Mouse (Mus musculus): ENCODE data around the gene Entpd3.
"Not testable (repeated sequence)": the region's sequence is repeated elsewhere in the genome, so short reads cannot be mapped to it uniquely, and the experiment has no call there.

The Entpd3 gene

DNA sequence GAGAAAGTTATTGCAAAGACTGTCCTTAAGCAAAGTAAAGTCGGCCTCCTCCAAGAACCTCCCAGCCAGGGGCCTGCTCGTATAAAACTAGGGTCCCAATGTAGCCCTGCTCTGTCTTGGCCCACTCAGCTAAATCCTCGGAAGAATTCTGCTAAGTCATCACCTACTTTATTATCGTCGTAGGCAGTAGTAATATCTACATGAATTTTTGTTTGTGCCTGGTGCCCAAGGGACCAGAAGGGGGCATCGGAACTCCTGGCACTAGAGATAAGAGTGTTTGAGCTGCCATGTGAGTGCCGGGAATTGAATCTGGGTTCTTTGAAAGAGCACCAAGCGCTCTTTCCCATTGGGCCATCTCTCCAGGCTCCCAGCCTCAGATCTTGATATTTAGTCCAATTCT, 11.7 kb upstream of the Entpd3 start:
- no peaks in the 10 kb centered on the region for H3K27me3 ChIP-seq (ENCODE audit: insufficient read depth, low read length)
- TF ChIP-seq POU5F1 (IDR thresholded peaks at IDR 0.05; ENCODE audit: borderline replicate concordance, low read length) = no peak
- no peak for TF ChIP-seq CTCF (conservative IDR thresholded peaks at IDR 0.05; ENCODE audit: low read length)
- TF ChIP-seq NANOG (IDR thresholded peaks at IDR 0.05; ENCODE audit: borderline replicate concordance, low read length) = no peak
- H3K9me3 ChIP-seq (ENCODE audit: low read length) = no peaks in the 10 kb centered on the region
- H3K4me3 ChIP-seq (replicated peaks; ENCODE audit: low read length) = no peak overlapping the region
- H3K4me1 ChIP-seq (replicated peaks; ENCODE audit: low read depth, low read length) = peaks cover 34% of the 10 kb centered on the region
- H3K36me3 ChIP-seq (ENCODE audit: insufficient read depth, low read length) = no peaks in the 10 kb centered on the region

DNA sequence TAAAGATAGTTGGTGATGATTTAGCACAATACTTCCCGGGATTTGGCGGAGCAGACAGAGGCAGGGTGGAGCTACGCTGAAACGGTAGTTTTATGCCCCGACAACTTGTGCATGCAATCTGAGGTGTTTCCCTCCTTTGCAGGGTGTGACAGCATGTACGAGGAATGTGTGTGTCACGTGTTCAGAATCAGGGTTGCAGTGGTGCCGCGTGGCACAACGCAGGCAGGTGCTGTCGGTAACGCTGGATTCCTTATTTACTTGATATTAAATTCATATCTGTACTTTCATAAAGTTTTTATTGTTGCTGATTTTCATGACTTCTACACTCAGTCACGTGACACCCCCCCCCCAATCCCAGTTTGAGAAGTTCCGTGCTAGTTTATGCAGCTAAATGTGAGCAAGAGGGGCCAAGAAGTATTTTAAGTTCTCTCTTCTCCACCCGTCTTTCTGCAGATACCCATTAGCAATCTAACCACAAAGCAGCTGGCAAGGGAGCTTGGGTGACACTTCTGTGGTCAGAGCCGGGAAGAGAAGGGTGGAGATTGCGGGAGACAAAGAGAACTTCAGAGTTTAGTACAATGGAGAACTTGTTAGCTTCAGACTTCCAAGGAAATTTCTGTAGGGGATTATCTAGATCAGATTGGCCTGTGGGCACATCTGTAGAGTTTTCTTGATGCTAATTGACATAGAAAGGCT, 10.7 kb upstream of the Entpd3 start:
- no peaks in the 10 kb centered on the region for H3K27me3 ChIP-seq (ENCODE audit: insufficient read depth, low read length)
- TF ChIP-seq CTCF (conservative IDR thresholded peaks at IDR 0.05; ENCODE audit: low read length) (no peak), POU5F1 (IDR thresholded peaks at IDR 0.05; ENCODE audit: borderline replicate concordance, low read length) (no peak), NANOG (IDR thresholded peaks at IDR 0.05; ENCODE audit: borderline replicate concordance, low read length) (no peak)
- H3K9me3 ChIP-seq (ENCODE audit: low read length) = peaks cover 2% of the 10 kb centered on the region
- no peaks in the 10 kb centered on the region for H3K36me3 ChIP-seq (ENCODE audit: insufficient read depth, low read length)
- peaks cover 40% of the 10 kb centered on the region for H3K4me1 ChIP-seq (replicated peaks; ENCODE audit: low read depth, low read length)
- H3K4me3 ChIP-seq (replicated peaks; ENCODE audit: low read length) = no peak overlapping the region

DNA sequence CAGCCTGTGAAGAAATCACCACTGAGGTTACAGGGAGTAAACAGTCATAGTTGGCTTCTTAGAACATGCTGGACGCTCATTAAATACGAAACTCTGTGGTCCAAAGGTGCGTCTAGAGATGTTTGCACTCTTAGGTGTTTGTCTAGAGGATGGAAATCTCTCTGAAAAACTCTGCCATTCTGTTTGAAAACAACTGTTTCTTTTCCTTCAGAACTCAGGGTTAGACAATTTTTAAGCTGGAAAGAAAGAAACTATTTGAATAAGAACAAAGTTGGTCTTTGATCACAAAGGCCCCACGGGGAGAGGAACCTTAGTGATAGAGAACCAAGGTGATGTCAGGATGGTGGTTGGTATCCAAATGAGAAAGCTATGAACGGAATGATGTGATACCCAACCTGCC, 9.1 kb upstream of the Entpd3 start:
- Histone ChIP-seq H3K4me1 (replicated peaks; ENCODE audit: low read depth, low read length) (peaks cover 46% of the 10 kb centered on the region), H3K36me3 (ENCODE audit: insufficient read depth, low read length) (no peaks in the 10 kb centered on the region), H3K27me3 (ENCODE audit: insufficient read depth, low read length) (no peaks in the 10 kb centered on the region), H3K9me3 (ENCODE audit: low read length) (peaks cover 6% of the 10 kb centered on the region), H3K4me3 (replicated peaks; ENCODE audit: low read length) (no peak overlapping the region)
- no peak for TF ChIP-seq CTCF (conservative IDR thresholded peaks at IDR 0.05; ENCODE audit: low read length)
- TF ChIP-seq POU5F1 (IDR thresholded peaks at IDR 0.05; ENCODE audit: borderline replicate concordance, low read length) = no peak
- TF ChIP-seq NANOG (IDR thresholded peaks at IDR 0.05; ENCODE audit: borderline replicate concordance, low read length) = no peak

DNA sequence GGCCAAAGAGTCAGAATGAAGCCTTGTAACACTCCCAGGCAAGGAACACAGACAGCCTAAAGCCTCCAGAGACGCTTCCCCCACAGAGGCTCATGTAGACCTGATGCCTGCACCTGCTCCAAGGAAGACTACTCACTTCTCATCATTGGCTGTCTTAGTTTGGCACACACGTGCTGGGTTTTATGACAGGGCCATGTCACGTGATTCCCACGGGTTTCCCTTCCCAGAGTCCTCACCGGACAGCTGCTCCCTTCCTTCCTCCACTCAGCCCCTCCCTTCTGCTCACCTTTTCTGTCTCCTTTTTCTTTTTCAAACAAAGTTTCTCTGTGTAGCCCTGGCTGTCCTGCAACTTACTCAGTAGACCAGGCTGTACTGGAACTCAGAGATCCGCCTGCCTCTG, 7.6 kb upstream of the Entpd3 start:
- Histone ChIP-seq H3K4me1 (replicated peaks; ENCODE audit: low read depth, low read length) (peaks cover 48% of the 10 kb centered on the region), H3K27me3 (ENCODE audit: insufficient read depth, low read length) (peaks cover 3% of the 10 kb centered on the region; the same call in 1 of the 2 replicates), H3K36me3 (ENCODE audit: insufficient read depth, low read length) (no peaks in the 10 kb centered on the region), H3K9me3 (ENCODE audit: low read length) (peaks cover 6% of the 10 kb centered on the region), H3K4me3 (replicated peaks; ENCODE audit: low read length) (0 out of 2 replicates have a peak overlapping the region, but pooled peaks have one; percentile 13)
- TF ChIP-seq POU5F1 (IDR thresholded peaks at IDR 0.05; ENCODE audit: borderline replicate concordance, low read length) = no peak
- no peak for TF ChIP-seq CTCF (conservative IDR thresholded peaks at IDR 0.05; ENCODE audit: low read length)
- TF ChIP-seq NANOG (IDR thresholded peaks at IDR 0.05; ENCODE audit: borderline replicate concordance, low read length) = no peak

DNA sequence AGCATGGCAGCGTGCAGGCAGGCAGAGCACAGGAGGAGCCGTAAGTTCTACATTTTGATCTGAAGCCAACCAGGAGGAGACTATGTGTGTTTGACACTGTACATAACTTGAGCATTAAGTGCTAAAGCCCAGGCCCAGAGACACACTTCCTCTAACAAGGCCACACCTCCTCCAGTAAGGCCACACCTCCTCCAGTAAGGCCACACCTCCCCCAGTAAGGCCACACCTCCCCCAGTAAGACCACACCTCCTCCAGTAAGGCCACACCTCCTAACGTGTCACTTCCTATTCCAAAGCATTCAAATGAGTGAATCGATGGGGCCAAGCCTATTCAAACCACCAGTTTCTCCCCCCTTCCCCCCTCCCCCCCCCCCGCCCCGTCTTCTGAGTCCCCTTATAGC, 6.9 kb upstream of the Entpd3 start:
- TF ChIP-seq CTCF (conservative IDR thresholded peaks at IDR 0.05; ENCODE audit: low read length) (no peak), POU5F1 (IDR thresholded peaks at IDR 0.05; ENCODE audit: borderline replicate concordance, low read length) (no peak), NANOG (IDR thresholded peaks at IDR 0.05; ENCODE audit: borderline replicate concordance, low read length) (no peak)
- H3K4me1 ChIP-seq (replicated peaks; ENCODE audit: low read depth, low read length) = peaks cover 45% of the 10 kb centered on the region
- H3K9me3 ChIP-seq (ENCODE audit: low read length) = peaks cover 6% of the 10 kb centered on the region
- peaks cover 6% of the 10 kb centered on the region; the same call in 1 of the 2 replicates for H3K27me3 ChIP-seq (ENCODE audit: insufficient read depth, low read length)
- H3K36me3 ChIP-seq (ENCODE audit: insufficient read depth, low read length) = no peaks in the 10 kb centered on the region
- 0 out of 2 replicates have a peak overlapping the region, but pooled peaks have one; percentile 3 for H3K4me3 ChIP-seq (replicated peaks; ENCODE audit: low read length)

DNA sequence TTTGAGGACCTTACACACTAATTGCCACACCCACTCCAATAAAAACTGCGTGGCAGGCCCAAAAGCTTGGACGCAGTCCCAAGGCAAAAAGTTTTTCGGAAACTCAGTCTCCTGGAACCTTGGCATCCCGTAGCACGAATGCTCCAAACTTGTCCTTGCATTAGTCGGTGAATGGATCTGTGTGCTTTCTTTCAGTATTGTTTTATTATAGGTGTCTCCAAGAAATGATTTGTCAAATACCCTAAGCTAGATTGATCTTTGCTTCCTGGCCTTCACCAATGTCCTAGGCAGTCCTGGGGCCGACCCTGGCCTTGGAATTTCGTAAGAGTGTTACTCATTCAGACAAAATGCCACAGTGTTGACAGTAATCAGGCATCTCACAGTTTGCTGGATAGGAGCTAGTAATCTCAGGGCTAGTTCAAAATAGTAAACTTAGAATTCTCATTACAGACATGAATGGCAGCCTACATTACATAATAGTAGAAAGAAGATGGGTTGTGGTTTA, 6.1 kb upstream of the Entpd3 start:
- H3K9me3 ChIP-seq (ENCODE audit: low read length); H3K4me3 ChIP-seq (replicated peaks; ENCODE audit: low read length); H3K36me3 ChIP-seq (ENCODE audit: insufficient read depth, low read length); H3K27me3 ChIP-seq (ENCODE audit: insufficient read depth, low read length): not testable (repeated sequence)
- H3K4me1 ChIP-seq (replicated peaks; ENCODE audit: low read depth, low read length) = peaks cover 53% of the 10 kb centered on the region

DNA sequence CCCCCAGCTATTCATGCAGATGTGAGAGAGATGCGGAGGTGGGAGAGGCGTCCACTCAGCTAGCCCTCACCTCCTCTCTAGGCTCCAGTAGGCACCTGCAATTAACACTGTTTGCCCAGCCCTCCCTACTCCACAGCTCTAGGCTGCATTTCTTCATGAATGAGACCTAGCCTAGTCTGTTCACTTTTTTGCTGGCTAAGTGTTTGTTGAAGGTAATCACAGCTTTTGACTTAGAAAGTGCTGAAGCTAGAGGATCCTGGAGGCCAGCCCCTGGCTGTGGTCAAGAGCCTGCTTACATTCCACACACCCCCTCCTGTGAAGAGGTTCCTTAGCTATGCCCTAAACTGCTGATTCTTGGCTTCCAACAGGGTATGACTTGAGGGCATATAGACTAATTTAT, 1.8 kb downstream of the Entpd3 start:
- Histone ChIP-seq H3K4me1 (replicated peaks; ENCODE audit: low read depth, low read length) (peaks cover 33% of the 10 kb centered on the region), H3K4me3 (replicated peaks; ENCODE audit: low read length) (no peak overlapping the region), H3K9me3 (ENCODE audit: low read length) (no peaks in the 10 kb centered on the region), H3K36me3 (ENCODE audit: insufficient read depth, low read length) (no peaks in the 10 kb centered on the region), H3K27me3 (ENCODE audit: insufficient read depth, low read length) (peaks cover 37% of the 10 kb centered on the region)
- no peak for TF ChIP-seq NANOG (IDR thresholded peaks at IDR 0.05; ENCODE audit: borderline replicate concordance, low read length)
- TF ChIP-seq POU5F1 (IDR thresholded peaks at IDR 0.05; ENCODE audit: borderline replicate concordance, low read length) = no peak
- TF ChIP-seq CTCF (conservative IDR thresholded peaks at IDR 0.05; ENCODE audit: low read length) = no peak

DNA sequence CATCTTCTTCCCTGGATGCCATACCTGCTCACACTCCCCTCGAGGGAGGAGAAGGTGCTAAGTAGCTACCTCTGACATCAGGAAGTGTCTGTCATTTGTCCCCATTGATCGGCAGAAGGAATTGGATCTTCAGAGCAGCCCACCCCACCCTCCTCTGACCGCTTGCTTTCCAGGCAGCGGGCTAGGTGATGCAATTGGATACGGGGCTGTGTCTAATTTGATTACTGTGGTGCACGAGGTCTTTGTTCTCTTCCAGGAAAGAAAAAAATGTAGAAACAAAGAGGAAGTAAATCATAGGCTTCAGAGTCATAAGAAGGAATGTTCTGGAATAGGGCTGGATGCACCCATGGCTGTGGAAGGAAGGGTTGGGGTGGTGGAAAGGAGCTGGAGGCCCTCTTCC, 2.6 kb downstream of the Entpd3 start:
- H3K9me3 ChIP-seq (ENCODE audit: low read length) = no peaks in the 10 kb centered on the region
- no peak overlapping the region for H3K4me3 ChIP-seq (replicated peaks; ENCODE audit: low read length)
- H3K4me1 ChIP-seq (replicated peaks; ENCODE audit: low read depth, low read length) = peaks cover 37% of the 10 kb centered on the region
- no peaks in the 10 kb centered on the region for H3K36me3 ChIP-seq (ENCODE audit: insufficient read depth, low read length)
- TF ChIP-seq CTCF (conservative IDR thresholded peaks at IDR 0.05; ENCODE audit: low read length) (no peak), POU5F1 (IDR thresholded peaks at IDR 0.05; ENCODE audit: borderline replicate concordance, low read length) (no peak), NANOG (IDR thresholded peaks at IDR 0.05; ENCODE audit: borderline replicate concordance, low read length) (no peak)
- peaks cover 34% of the 10 kb centered on the region for H3K27me3 ChIP-seq (ENCODE audit: insufficient read depth, low read length)

DNA sequence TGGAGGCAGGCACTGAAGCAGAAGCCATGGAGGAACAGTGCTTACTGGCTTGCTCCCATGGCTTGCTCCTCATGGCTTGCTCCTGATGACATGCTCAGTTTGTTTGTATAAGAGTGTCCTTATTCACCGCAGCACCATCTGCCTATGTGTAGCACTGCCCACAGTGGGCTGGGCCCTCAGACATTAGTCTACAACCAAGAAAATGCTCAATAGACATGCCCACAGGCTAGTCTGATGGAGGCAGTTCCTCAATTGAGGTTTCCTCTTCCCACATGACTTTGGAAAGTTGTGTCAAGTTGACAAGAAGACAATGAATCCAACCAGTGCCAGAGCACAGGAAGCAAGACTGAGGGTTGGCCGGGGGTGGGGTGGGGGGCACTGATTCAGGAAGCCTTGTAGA, 6.4 kb downstream of the Entpd3 start:
- TF ChIP-seq POU5F1 (IDR thresholded peaks at IDR 0.05; ENCODE audit: borderline replicate concordance, low read length) = no peak
- no peak for TF ChIP-seq CTCF (conservative IDR thresholded peaks at IDR 0.05; ENCODE audit: low read length)
- TF ChIP-seq NANOG (IDR thresholded peaks at IDR 0.05; ENCODE audit: borderline replicate concordance, low read length) = no peak
- peaks cover 16% of the 10 kb centered on the region for H3K4me1 ChIP-seq (replicated peaks; ENCODE audit: low read depth, low read length)

More for the DNA sequence above, 6.4 kb downstream of the Entpd3 start:
- no peaks in the 10 kb centered on the region for H3K36me3 ChIP-seq (ENCODE audit: insufficient read depth, low read length)
- H3K9me3 ChIP-seq (ENCODE audit: low read length) = no peaks in the 10 kb centered on the region
- peaks cover 27% of the 10 kb centered on the region for H3K27me3 ChIP-seq (ENCODE audit: insufficient read depth, low read length)
- no peak overlapping the region for H3K4me3 ChIP-seq (replicated peaks; ENCODE audit: low read length)

All from E14TG2a.4 (cell line).